Mouse (Mus musculus): ENCODE measurements at regions not wholly inside any gene's neighbourhood (a gene's known extent, or its start where the extent isn't known, plus 50 kb on each side); places are given as distances from the start of the nearest gene placed in this dataset.
A peak's percentile ranks its signal among the peaks of the same experiment; 100 is the strongest.

DNA sequence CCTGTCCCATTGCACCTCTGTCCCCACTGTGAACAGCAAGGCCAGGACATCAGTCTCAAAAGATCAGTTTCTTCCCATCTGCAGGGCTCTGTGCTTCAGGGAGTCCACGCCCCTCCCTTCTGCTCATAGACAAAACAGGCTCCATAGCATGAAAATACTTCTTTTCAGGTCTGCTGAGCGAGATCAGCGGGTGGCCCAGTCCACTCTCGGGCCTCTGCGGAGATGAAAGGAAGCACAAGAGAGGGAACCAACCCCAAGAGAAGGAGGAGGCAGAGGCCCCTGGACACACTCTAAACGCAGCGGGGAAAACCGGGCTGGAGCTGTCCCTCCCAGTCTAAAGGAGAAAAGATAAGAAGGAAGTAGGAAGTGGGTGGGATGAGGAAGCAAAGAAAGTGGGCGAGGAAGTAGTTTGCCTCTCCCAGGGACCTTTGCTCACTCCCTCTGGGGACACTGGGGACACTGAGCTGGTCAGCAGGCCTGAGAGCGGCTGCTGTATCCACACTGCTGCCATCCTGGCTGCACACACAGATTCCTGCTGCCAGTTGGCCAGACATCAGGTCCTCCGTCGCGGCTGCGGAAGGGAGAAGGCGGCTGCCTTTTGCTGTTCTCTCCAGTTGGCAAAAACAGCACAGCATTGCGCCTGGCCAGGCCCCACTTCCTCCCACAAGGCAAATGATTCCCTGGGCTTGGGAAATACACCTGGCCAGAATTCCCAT lies 143.5 kb downstream of the Rybp start:
- peak; percentile 64 for DNase-seq (ENCODE audit: low spot score)

DNA sequence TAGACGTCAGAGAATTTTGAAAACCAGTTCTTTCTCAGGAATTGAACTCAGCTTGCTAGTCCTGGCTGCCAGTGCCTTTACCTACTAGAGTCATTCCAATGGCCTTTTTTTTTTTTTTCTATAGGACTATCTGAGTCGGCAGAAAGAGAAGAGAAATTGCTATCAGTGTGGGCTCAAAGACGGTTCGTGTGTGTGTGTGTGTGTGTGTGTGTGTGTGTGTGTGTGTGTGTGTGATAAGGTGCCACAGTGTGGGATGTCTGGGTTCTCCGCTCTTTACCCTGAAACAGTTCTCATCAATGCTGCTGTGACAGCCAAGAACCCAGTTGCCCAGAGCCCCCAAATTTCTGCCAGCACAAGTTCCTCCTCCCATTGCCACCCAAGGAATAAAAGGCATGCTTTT lies 146.1 kb downstream of the Rybp start:
- DNase-seq (ENCODE audit: low spot score): no peak

DNA sequence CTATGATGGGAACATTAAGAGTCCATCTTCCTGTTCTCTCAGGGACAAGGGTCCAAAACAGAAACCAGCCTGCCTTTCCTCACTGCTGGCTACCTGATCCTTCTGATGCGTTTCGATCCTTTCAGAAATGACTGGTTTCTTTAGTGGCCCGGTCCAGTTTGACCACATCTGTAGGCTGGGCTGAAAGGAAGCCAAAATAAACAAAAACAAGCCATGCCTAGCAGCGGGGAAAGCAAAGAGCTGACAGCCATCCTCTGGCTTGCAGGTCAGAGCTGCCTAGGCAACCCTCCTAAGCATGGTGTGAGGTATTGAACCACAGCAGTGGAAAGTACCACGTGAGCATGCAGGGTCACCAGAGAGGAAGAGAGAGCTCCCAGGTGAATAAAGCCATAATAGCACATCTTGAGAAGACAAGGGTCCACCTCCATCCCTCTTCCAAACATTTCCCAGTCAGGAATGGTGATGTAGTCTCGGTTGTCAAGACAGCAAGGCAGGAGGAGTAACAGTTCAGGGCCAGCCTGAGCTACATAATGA lies 146.6 kb downstream of the Rybp start:
- DNase-seq (ENCODE audit: low spot score): no peak

DNA sequence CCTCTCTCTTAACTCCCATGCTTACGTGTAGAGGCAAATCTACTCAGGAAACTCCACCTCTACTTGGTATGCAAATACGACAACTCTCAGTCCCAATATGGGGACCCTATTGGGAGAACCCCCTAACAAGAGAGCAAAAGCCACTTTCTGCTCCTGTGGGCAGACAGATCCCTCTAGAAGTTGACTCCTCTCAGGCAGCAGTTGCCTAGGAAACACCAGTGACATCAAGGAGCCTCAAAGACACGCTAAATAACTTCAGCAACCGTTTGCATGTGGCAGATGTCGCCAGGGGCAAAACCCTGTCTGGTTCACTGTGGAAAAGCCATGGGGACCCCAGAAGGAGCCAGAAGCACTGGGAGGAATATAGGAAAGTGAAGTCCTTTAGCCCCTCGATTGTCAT lies 147.5 kb downstream of the Rybp start:
- DNase-seq (ENCODE audit: low spot score): no peak

DNA sequence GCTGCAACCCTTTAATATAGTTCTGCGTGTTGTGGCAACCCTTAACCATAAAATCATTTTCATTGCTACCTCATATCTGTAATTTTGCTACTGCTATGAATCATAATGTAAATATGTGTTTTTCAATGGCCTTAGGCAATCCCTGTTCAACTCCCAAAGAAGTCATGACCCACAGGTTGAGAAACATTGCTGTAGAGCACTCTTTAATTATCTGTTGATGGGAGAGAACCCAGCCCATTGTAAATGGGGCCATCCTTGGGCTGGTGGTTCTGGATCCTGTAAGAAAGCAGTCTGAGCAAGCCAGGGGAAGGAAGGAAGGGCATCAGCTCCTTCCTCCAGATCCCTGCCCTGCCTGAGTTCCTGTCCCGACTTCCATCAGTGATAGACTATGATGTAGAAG lies 148.6 kb downstream of the Rybp start:
- no peak for DNase-seq (ENCODE audit: low spot score)

DNA sequence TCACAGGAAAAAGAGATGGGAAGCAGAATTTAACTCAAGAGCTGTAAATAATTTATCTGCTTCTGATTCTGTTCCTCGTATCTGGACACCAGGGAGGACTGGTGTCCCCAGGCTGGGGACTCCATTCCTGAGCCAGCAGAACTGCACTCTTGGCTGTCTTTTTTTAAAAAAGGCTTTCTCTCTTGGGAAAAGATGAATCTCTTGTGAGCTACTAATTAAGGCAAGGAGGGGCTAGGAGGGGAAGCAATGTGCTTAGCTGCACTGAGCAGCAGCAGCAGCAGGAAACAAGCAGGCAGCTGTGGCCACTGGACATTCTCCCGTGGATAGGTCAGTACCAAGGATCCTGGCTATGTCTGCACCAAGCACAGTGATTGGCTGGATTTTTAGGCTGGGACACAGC lies 152.1 kb downstream of the Rybp start:
- no peak for DNase-seq (ENCODE audit: low spot score)

DNA sequence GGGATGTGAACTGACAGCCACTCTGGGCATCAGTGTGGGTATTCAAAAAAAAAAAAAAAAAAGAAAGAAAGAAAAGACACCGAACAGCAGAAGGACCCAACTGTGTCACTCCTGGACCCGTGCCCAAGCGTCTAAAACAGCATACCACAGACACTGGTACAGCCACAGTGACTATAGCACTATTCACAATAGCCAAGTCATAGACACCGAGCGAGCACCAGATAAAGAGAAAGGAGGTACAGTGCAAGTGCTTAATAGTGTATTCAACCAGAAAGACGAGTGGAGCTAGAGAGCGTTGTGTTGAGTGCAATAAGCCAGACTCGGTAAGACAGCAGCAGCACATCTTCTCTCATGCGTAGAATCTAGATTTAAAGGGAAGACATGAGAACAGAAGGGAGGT lies 153.3 kb downstream of the Rybp start:
- no peak for DNase-seq (ENCODE audit: low spot score)

DNA sequence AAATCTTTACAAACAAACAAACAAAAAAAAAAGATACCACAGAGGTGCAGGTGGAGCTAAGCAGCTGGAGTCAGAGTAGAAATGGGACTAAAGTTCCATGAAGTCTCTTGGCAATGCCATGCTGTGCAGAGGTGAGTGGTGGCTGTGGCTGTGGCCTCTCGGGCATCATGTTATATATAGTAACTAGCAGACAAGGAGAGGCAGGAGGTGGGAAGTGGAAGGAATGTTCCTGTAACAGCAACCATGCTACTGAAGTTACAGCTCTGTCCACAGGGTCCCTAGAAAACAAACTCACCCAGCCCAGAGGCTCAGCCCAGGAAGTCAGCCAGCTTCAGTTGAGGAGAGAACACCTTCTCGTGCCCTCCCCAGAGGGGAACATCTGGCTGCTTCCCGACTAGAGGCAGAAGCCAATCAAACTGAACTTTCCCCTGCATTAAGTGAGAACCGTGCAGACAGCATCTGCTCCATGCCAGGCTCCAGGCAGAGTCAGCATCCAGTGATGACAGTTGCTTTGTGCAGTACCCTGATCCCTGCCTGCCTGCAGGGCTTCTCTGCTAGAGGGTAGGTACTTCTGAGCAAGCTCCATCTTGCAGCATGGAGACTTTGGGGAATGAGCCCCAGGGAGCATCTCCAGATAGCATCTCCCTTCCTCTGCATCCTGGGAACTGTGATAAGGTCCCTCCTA lies 154.2 kb downstream of the Rybp start:
- no peak for DNase-seq (ENCODE audit: low spot score)

DNA sequence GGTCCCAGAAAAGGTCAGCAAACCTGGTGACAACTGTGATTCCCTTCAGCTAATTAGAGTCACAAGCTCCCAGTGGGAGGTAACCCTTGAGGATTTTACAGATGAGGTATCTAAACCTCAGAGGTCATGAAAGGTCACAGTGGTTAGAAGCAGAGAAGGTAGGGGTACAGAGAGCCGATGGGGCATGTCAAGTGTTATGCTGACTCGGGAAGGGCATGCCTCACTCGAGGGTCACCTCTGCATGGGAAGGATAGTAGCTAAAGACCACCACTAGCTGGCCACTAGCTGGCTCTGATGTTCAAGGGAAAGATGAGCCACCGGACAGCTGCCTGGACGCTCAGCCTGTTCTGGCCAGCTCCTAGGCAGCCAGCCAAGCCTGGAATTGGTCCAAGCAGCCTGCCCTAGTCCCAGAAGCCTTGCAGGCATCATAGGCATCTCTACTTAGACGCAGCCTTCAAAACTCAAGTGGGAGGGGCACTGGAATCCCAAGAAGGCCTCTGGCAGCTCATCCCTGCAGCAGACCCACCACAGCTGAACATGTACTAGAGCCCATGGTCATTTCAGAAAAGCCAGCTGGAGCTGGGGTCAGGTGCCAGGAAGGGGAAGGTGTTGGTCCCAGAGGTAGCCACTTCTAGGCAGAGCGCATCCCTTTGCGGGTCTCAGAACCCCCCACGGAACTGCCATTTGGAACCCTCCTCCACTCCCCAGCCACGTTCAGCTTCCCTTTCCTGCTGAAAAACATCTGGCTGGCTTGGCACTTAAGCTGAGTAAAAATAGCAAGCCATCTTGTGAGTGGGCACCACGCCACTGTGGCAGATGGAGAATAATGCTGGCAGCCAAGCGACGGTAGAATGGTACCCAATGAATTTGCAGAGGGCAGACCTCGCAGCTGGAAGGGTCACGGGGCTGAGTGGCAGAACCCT lies 159.8 kb downstream of the Rybp start:
- DNase-seq (ENCODE audit: low spot score): peak; percentile 93

DNA sequence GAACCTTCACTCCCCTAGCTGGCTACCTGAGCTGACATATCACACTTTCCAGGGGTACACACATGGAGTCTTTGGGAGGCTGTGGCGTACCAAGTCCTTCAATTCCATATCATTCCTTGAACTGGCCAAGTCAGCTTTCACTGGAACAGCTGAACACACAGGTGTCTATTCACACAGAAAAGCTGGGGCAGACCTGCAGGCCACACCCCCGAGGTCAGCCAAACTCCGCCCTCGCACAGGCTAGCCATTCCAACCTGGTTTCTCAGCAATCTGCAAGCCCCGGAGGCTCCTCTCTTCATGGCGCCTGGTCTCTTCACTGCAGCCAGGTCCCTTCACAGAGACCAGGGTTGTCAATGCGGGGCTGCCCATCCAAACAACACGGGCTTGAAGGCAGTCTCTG lies 160.5 kb downstream of the Rybp start:
- DNase-seq (ENCODE audit: low spot score): no peak

DNA sequence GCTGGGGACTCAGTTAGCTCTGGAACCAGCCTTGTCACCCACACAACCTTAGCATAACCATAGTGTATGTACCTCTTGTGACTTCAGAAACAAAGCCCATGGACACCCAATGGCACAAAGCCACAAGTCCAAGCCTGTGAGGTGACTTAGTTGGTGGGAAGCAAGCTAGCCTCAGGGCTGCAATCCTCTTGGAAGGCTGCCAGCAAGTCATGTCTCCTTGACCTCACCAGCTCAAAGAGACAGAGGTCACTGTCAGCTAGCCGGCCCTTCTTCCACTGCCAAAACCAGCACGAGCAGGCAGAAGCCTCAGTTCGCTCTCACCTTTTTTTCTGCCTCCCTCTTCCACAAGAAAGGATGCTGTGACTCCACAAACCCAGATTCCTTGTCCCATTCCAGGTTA lies 161.0 kb downstream of the Rybp start:
- no peak for DNase-seq (ENCODE audit: low spot score)

DNA sequence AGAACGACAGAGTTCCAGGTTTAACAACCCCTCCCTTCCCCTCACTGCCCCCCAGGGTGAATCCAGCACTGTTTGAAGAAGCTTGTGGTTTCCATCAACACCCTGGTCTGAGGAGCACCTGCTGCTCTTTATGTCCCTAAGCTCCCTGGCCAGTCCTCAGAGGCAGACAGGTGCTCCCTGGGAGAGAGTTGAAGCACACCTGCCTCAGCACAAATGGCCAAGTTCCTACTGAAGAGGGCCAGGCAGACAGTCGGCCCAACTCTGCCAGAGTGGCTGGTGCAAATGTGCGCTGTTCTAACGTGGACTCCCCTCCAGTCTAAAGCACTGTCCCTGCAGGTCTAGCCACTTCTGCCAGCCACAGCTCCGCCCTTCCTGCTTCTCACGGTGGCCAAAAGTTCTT lies 166.0 kb downstream of the Rybp start:
- DNase-seq (ENCODE audit: low spot score): no peak

DNA sequence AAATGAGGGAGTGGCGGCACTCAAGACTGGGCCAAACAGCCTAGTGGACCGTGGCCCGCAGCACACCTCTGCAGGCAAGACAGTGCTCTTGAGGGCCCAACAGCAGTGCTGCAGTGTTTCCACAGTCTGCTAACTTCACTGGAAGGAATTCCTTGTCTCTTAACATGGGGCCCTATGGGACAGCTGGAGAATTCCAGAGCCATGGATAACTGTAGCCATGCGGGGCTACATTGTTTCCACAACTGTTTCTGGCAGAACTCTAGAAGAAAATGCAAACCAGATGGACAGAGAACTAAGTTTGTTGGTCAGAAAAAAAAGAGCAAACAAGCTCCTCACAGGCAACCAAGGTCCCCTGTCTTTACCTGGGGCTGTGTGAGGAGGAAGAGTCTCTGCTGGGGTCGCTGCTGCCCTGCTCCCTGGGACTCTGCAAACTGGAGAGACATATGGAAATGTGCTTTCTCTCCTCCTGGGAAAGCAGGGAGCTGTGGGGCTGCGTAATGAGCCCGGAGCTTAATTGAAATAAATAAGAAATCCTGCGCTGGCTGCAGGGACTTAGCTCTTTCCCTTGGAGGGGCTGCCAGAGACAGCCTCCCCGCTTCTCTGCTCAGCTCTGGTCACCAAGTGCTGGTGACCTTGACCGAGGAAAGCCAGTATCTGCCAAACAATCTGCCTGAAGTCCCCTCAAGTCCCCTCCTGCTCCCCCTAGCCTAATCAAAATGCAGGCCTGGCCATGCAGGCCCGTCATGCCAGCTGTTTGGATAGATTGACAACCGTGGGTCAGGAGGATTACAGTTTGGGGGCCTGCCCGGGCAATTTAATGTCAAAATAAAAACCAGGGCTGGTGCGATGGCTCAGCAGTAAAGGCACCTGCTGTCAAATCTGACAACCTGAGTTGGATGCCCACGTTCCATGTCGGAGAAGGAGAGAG lies 167.0 kb downstream of the Rybp start:
- no peak for DNase-seq (ENCODE audit: low spot score)

DNA sequence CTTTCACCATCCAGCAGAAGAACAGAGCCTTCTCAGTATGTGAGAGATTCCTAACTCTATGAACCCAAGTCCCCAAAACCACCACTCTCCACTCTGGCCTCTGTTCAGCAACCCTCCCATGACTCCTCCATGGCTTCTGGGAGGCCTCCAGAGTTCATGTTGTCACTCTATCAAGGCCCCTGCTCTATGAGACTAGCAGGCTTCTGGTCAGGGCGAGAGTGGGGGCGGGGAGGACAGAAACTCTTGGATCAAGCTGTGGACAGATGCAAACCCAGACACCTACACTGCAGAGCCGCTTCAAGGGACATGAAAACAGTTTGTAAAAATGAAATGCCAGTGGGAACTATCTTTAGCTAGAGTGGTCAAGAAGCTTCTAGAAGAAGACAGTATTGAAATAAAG lies 170.2 kb downstream of the Rybp start:
- peak; percentile 50 for DNase-seq (ENCODE audit: low spot score)

DNA sequence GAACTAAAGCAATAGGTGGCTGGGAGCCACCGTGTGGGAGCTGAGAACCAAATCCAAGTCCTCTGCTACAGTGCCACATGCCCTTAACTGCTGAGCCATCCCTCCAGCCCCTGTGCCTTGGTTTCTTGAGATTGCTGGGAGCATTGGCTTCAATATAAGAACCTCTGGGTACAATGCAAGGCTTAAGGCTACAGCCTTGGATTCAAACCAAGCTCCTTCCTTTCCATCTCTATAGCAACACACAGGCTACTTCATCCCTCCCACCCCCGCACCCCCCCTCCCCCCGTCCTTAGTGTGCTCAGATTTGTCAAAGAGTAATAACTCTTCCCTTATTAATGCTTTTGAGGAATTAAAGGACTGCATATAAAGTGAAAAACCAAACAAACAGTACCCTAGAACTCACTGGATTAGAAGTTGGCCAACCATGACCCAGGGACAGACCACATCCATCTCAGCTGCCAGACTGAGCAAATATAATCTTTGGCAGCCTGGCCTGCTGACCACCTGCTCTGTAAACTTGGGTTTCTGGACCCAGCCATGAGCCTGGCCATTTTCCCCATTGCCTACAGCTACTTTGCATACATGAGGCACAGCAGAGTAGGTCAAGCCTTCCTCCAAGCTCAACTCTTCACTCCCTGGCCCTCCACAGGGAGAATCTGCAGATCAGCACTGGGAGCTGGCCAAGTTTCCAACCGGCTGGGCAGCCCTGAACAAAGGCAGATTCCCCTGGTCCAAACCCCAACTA lies 173.7 kb downstream of the Rybp start:
- DNase-seq (ENCODE audit: low spot score): no peak

DNA sequence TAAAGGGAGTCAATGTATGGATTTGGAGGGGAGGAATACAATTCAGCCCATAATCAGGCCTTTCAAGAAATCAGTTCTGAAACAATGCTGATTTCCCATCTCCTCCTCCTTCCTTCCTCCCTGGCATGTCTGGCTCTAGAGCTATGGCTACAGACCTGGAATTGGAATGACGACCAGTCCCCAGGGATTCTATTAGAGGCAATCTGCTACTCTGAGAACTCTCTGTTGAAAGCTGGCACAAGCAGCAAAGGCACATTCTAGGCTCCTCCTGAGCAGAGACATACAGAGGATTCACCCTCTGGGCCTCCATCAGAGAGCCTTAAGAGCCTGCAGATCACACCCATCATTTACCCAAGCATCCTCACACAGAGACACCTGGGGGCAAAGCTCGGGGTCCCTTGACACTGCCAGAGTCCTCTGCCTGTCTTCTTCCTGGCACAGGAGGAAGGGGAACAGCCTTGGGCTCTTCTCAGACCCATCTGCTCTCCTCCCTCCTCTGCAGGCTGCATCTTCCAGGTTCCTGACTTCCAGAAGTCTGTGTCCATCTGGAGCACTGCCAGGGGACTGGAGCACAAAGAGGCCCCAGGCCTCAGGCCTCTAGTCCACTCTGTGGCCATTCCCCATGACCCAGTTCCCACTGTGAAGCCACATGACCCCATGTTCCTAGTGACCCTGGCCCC lies 176.2 kb downstream of the Rybp start:
- DNase-seq (ENCODE audit: low spot score): peak; percentile 76

DNA sequence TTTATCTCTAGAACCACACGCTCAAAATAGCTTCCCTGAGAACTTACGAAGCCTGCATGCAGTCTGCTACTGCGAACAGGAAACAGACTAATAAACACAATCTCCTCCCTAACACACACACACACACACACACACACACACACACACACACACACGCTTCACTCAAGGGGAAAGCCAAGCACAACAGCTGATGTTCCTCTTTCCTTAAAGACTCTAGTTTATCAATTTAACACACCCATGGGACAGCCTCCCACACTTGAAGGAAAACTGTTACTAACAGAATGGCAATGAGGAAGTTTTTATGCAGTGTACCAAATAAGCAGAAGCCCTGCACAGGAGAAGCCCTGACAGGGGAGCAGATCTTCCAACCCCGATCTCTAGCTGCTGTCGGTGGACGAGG lies 177.3 kb downstream of the Rybp start:
- peak; percentile 72 for DNase-seq (ENCODE audit: low spot score)

DNA sequence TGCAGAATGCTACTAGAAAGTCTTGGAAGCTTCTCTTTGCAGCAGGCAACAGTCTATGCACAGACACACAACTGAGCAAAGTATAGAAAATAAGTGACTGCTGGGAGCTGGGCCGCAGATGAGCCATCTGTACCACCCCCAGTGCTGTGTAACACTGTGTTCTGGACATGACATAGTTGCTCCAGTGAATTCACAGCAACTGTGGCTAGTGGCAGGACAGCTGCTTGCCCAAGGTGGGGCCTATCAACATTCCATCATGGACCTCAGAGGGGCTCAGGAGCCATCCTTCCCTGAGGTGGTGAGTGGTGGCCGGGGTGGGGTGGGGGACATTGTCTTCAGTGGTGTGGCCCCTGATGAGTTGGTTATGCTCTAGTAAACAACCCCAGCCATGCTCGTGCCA lies 177.9 kb downstream of the Rybp start:
- no peak for DNase-seq (ENCODE audit: low spot score)

DNA sequence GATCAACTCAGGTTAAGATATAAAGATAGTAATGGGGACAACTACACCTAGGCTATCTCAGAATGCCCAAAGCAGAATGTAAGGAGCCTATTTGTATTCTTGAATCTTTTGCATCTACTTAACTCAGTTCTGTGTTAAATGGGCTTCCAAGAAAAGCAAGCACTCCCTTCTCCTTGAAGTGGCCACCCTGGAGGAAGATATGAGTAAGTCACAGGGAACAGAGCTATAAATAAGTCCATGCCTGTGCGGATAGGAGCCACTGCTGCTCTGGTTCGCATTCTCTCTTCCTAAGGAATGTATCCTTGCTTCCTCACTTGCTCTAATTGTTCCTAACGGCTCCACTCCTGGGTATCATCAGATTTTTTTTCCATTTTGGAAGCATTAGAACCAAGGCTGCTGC lies 179.8 kb downstream of the Rybp start:
- no peak for DNase-seq (ENCODE audit: low spot score)

DNA sequence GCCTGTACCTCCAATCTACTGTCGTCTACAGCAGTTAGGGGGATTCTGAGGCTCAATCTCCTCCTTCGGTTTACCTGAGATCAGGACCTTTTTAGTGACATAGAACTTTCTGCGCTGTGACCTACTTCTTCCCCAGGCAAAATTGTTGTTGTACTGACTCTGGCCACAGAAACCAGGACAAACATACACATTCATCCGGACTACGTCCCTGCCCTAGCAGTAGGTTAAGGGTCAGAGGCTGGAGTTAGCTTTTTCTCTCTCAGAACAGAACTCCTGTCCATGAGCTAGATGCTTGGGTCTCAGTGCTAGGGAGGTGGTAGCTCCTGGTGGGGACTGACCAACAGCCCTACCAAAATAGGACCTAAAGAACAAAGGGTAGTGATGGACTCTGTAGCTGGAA lies 180.2 kb downstream of the Rybp start:
- DNase-seq (ENCODE audit: low spot score): no peak

Measured in testis, postnatal 10 days (tissue).